Mouse (Mus musculus) embryonic facial prominence, embryonic 13.5 days (tissue): ENCODE results near the gene Fam102a. TPM values are rescaled to one million over a fixed set of nuclear protein-coding genes. Genes with fewer than 3 reads are reported as not detected.

ENCODE experiments used
- ATAC-seq: fragments of 200-750 bp; cut with Nextera tagmentation; 2 replicates; pipeline ENCODE4 v1.8.0; 2017; ENCODE audit warnings: low read depth; ENCODE audit not compliant: insufficient number of reproducible peaks, insufficient read depth, low FRiP score, low TSS enrichment
- H3K27ac ChIP-seq: fragments of 300-500 bp; sonication (generic); 2 replicates; pipeline ENCODE4 v1.5.1; 2015; ENCODE audit warnings: moderate library complexity, mild to moderate bottlenecking, inconsistent platforms
- H3K27me3 ChIP-seq: fragments of 300-500 bp; sonication (generic); 2 replicates; pipeline ENCODE4 v1.6.1; 2015; ENCODE audit warnings: mild to moderate bottlenecking, inconsistent platforms
- H3K36me3 ChIP-seq: fragments of 300-500 bp; sonication (generic); 2 replicates; pipeline ENCODE4 v1.6.1; 2015; ENCODE audit warnings: mild to moderate bottlenecking, inconsistent platforms
- H3K4me1 ChIP-seq: fragments of 300-500 bp; sonication (generic); 2 replicates; pipeline ENCODE4 v1.6.1; 2015; ENCODE audit warnings: inconsistent platforms
- H3K4me2 ChIP-seq: fragments of 300-500 bp; sonication (generic); 2 replicates; pipeline ENCODE4 v1.6.1; 2015; ENCODE audit warnings: moderate library complexity, mild to moderate bottlenecking, inconsistent platforms
- H3K4me3 ChIP-seq: fragments of 300-500 bp; sonication (generic); 2 replicates; pipeline ENCODE4 v1.5.1; 2015; ENCODE audit warnings: mild to moderate bottlenecking, inconsistent platforms
- H3K9ac ChIP-seq: fragments of 300-500 bp; sonication (generic); 2 replicates; pipeline ENCODE4 v1.6.1; 2015; ENCODE audit warnings: mild to moderate bottlenecking, inconsistent platforms
- H3K9me3 ChIP-seq: fragments of 300-500 bp; sonication (generic); 2 replicates; pipeline ENCODE4 v1.6.1; 2016; ENCODE audit warnings: inconsistent platforms
- WGBS: fragments of 180-500 bp; shearing (Covaris S2); methylation state at CpG from one replicate; pipeline ENCODE4 v1.1.7; 2015; ENCODE audit warnings: mixed read lengths; 5-methylcytosine and 5-hydroxymethylcytosine counted together
- polyA plus RNA-seq: library from polyadenylated mRNA; unstranded; fragments of >200 nt; fragmentation: Nextera tagmentation; extraction: Ambion mirVana; gene quantifications from 2 replicates; pipeline ENCODE4 v1.2.1, GENCODE M21; 2015

The Fam102a gene
- polyA plus RNA-seq, 1 experiment from 2014 or later = 15.5 TPM

DNA sequence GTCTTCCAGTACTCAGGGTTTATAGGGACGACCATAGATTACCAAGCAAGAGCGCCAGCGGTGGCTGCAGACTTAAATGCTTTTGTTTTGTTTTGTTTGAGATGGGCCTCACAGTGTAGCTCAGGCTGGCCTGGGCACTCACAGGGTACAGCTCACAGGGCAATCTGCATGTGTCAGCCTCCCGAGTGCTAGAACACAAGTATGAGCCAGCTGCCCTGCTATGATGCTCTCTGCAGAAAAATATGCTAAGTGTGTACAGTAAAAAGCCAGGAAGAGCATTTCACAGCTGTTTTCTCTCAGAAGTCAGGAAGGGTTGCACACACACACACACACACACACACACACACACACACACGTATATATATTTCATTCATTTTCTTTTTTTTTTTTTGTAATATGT, 34.7 kb upstream of the Fam102a start:
- Histone ChIP-seq H3K9me3 (peaks cover 7% of the 10 kb centered on the region), H3K27me3 (no peaks in the 10 kb centered on the region), H3K4me1 (no peaks in the 10 kb centered on the region), H3K27ac (no peak overlapping the region), H3K9ac (no peak overlapping the region), H3K4me2 (no peak overlapping the region), H3K4me3 (no peak overlapping the region), H3K36me3 (no peaks in the 10 kb centered on the region)
- WGBS = 76% methylated on average over 5 of the region's 5 CpGs
- ATAC-seq = no peak

DNA sequence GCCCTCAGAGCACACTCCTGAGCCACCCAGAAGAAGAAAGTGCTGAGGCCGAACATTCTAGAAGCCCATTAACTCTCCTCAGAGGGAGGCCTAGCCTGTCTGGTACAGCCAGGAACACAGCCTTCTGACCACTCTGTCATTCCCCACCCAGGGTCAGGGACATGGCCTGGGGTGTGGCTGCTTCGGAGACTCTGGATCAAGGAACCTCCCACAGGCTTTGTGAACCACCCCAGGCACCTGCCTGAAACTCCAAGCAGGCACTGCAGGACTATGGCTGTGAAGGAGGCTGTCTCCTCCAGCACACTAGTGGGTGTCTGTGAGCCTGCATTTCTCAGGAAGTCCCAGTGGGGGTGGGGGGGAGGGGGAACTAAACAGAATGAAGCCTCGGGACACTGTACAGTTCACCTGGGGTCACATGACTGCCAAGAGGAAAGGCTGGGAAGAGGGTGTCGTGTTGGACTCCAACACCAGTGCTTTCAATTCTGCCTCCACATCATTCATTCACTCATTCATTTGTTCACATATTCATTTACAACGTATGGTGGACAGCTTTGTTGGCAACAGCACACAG, 33.3 kb upstream of the Fam102a start:
- Histone ChIP-seq H3K4me1 (no peaks in the 10 kb centered on the region), H3K36me3 (no peaks in the 10 kb centered on the region), H3K4me2 (no peak overlapping the region), H3K9me3 (peaks cover 10% of the 10 kb centered on the region), H3K9ac (no peak overlapping the region), H3K27ac (no peak overlapping the region), H3K27me3 (no peaks in the 10 kb centered on the region), H3K4me3 (no peak overlapping the region)
- 63% methylated on average over 5 of the region's 5 CpGs for WGBS
- 0 out of 2 replicates have a peak, but pooled peaks have one; percentile 15 for ATAC-seq

DNA sequence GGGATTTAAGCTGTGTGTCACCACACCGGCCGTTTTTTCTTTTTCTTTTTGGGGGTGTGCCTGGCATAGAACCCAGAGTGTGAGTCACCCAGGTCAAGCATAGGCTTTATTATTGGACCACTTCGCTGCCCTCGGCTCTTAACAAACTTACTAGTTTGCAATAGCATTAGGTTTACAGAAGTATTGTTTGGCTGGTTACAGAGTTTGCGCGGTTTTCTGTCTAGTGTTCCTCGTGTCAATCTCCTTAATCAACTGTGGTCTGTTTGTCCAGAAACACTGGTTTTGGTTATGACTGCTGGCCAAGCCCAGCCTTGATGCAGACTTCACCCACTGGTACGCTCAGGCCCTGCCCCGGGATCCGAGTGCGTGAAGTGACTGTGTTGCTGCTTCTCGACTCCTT, 32.3 kb upstream of the Fam102a start:
- no peaks in the 10 kb centered on the region for H3K36me3 ChIP-seq
- no peaks in the 10 kb centered on the region for H3K27me3 ChIP-seq
- peaks cover 10% of the 10 kb centered on the region for H3K9me3 ChIP-seq
- no peak overlapping the region for H3K27ac ChIP-seq
- H3K9ac ChIP-seq = no peak overlapping the region
- H3K4me1 ChIP-seq = no peaks in the 10 kb centered on the region
- no peak for ATAC-seq
- H3K4me2 ChIP-seq = no peak overlapping the region
- 85% methylated on average over 12 of the region's 12 CpGs for WGBS
- no peak overlapping the region for H3K4me3 ChIP-seq

DNA sequence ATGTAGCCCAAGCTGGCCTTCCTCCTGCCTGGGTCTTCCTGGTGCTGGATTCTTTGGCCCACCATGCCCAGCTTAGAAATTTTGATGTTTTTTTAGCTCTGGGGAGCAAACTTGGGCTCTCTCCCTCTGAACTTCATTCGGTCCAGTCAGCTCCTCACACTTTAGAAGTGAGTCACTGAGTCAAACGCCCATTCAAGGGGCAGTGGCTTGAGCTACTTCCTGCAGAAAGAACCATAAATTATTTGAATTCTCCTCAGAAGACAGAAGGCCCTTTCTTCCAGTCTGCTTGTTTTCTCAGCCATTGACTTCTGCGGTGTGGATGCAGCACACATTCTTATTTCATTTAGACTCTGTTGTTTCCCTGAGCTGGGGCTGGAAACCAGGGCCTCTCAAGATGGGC, 31.5 kb upstream of the Fam102a start:
- Histone ChIP-seq H3K27ac (no peak overlapping the region), H3K27me3 (no peaks in the 10 kb centered on the region), H3K36me3 (no peaks in the 10 kb centered on the region), H3K4me3 (no peak overlapping the region), H3K9me3 (peaks cover 7% of the 10 kb centered on the region), H3K4me2 (no peak overlapping the region), H3K4me1 (no peaks in the 10 kb centered on the region), H3K9ac (no peak overlapping the region)
- no peak for ATAC-seq
- WGBS = 33% methylated on average over 3 of the region's 3 CpGs

DNA sequence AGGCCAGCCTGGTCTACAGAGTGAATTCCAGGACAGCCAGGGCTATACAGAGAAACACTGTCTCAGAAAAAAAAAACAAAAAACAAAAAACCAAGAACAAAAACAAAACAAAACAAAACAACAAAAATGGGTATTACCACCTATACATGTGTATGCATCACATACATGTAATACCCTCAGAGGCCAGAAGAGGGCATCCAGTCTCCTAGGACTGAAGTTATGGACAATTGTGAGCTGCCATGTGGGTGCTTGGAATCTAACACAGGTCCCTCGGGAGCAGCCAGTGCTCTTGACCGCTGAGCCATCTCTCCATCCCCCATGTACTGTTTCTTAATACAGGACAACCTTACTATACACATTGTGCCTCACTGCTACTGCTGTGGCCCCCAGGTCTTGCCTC, 29.6 kb upstream of the Fam102a start:
- Histone ChIP-seq H3K4me1 (peaks cover 13% of the 10 kb centered on the region), H3K27me3 (no peaks in the 10 kb centered on the region), H3K4me2 (no peak overlapping the region), H3K36me3 (no peaks in the 10 kb centered on the region), H3K9ac (no peak overlapping the region), H3K4me3 (no peak overlapping the region), H3K27ac (no peak overlapping the region), H3K9me3 (peaks cover 3% of the 10 kb centered on the region; the same call in 1 of the 2 replicates)
- ATAC-seq = no peak
- WGBS = 94% methylated on average over 2 of the region's 2 CpGs

DNA sequence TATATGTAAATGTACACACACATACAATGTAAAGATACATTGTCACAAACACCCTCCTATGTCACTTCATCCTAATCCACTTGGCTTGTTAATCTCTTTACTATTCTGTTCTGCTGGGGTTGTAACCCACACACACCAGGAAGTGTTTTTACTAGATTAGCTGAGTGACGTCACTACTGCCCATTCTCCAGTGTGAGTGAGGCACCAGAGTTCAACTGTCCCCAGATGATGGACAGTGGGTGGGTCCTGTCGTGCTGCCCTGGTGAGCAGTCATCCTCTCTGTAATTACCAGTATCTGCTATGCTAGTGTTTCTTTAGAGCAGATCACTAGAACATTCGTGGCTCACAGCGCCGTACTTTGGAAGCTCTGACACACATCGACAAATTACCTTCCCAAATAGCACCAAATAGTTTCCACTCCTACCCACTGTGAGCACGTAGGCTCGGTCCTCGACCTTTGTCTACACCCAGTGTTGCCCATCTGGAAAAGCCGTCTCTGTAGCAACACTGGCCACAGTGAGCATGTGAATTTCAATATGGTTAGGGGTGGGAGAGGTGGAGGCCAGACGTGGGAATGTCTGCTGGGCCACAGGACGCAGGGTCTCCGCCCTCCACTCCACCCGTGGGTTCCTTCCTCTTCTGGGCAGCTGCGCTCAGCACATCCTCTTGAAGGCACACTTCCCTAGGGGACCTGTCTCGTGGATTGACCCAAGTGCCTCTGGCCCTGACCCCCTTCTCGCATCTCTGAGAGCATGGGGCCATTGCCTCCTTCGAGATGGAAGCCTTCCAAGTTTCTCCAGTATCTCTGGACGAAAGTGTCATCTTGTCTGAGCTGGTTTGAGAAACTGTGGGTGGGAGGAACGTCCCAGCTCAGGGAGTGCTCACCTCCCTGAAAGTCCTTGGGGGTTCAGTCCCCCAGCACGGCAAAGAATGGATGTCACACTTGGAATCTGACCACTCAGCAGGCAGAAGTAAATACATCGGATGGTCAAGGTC, 28.2 kb upstream of the Fam102a start:
- Histone ChIP-seq H3K9me3 (peaks cover 3% of the 10 kb centered on the region; the same call in 1 of the 2 replicates), H3K4me2 (no peak overlapping the region), H3K36me3 (no peaks in the 10 kb centered on the region), H3K27ac (no peak overlapping the region), H3K9ac (no peak overlapping the region), H3K4me3 (no peak overlapping the region), H3K4me1 (peaks cover 13% of the 10 kb centered on the region), H3K27me3 (no peaks in the 10 kb centered on the region)
- no peak for ATAC-seq
- WGBS = 69% methylated on average over 22 of the region's 22 CpGs

DNA sequence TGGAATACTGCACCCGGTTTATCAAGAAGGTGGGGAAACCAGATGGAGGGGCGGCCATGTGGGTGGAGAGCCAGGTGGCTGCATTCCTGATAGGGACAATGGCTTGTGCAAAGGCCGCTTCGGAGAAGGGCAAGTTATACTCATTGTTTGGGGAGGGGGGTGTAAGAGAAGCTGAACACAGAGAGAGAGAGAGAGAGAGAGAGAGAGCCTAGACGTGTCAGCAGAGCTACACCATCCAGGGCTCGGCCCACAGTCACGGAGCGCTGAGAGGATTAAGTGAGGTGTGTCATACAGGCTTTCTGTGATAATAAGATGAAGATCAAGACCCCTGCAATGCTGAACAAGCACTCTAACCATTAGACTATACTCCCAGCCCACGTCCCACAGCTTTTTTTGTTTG, 27.2 kb upstream of the Fam102a start:
- Histone ChIP-seq H3K4me1 (peaks cover 13% of the 10 kb centered on the region), H3K4me2 (no peak overlapping the region), H3K27ac (no peak overlapping the region), H3K9me3 (peaks cover 3% of the 10 kb centered on the region; the same call in 1 of the 2 replicates), H3K27me3 (no peaks in the 10 kb centered on the region), H3K36me3 (no peaks in the 10 kb centered on the region), H3K4me3 (no peak overlapping the region), H3K9ac (no peak overlapping the region)
- ATAC-seq = no peak
- 64% methylated on average over 9 of the region's 9 CpGs for WGBS

DNA sequence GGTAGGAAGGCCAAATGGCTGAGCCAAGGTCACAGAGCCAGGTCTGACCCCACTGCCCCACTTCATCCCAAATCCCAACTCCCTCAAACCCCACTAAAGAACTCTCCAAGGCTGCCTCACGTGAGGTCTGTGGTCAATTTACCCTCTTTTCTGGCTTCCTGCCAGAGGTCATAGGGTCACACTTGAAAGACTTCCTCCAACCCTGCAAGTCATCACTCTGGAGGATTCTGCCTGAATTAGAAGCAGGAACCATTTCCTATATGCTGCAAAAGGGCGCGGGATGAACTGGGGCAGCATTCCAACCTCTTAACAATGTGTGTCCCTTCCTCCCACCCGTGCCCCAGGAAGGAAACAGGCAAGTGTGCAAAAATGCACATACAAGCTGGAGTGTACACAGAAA, 25.8 kb upstream of the Fam102a start:
- 10% methylated on average over 4 of the region's 4 CpGs for WGBS
- H3K4me1 ChIP-seq = peaks cover 14% of the 10 kb centered on the region
- no peaks in the 10 kb centered on the region for H3K36me3 ChIP-seq
- no peaks in the 10 kb centered on the region for H3K27me3 ChIP-seq
- peak overlapping the region; percentile 66 for H3K27ac ChIP-seq
- ATAC-seq = no peak
- H3K9ac ChIP-seq = no peak overlapping the region
- no peak overlapping the region for H3K4me2 ChIP-seq
- H3K9me3 ChIP-seq = peaks cover 3% of the 10 kb centered on the region; the same call in 1 of the 2 replicates
- no peak overlapping the region for H3K4me3 ChIP-seq

DNA sequence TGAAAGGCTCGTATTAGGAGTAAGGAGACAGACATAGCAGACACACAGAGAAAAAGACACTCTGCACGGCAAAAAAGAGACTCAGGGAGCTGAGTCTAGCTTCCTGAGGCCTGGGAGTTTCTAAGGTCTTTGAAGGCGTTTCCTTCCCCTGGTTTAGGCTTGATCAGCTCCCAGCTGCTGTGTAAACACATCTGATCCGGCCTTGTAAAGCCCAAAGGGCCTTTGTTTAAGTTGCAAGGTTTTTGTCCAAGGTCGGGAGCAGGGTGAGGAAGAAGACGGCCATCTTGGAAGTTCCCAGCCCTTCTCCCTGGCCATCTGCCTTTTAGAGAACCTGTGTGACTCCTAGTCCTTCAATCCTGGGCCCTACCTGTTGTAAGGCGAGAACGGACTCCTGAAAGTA, 25.2 kb upstream of the Fam102a start:
- no peaks in the 10 kb centered on the region for H3K36me3 ChIP-seq
- no peaks in the 10 kb centered on the region for H3K27me3 ChIP-seq
- 36% methylated on average over 8 of the region's 8 CpGs for WGBS
- 0 out of 2 replicates have a peak overlapping the region, but pooled peaks have one; percentile 22 for H3K9ac ChIP-seq
- H3K27ac ChIP-seq = peak overlapping the region; percentile 66
- H3K4me3 ChIP-seq = no peak overlapping the region
- H3K4me1 ChIP-seq = peaks cover 20% of the 10 kb centered on the region
- H3K4me2 ChIP-seq = no peak overlapping the region
- peaks cover 3% of the 10 kb centered on the region; the same call in 1 of the 2 replicates for H3K9me3 ChIP-seq
- ATAC-seq = no peak

DNA sequence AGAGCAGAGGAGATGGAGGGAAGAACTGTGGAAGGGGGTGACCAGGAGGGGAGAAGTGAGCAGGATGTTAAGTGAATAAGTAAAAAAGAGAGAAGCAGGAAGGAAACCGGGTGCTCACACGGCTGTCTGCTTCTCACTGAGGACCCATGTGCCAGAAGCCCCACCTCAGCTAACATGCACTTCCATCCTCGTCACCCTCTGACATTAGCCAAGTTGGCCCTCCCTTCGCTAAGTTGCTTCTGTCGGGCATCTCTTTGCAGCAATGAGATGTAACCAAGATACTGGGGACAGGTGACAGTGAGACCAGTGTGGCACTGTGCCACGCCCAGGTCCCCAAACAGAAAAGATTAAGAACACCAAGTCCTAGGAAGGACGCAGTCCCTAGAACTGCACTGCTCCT, 22.5 kb upstream of the Fam102a start:
- no peak overlapping the region for H3K27ac ChIP-seq

DNA sequence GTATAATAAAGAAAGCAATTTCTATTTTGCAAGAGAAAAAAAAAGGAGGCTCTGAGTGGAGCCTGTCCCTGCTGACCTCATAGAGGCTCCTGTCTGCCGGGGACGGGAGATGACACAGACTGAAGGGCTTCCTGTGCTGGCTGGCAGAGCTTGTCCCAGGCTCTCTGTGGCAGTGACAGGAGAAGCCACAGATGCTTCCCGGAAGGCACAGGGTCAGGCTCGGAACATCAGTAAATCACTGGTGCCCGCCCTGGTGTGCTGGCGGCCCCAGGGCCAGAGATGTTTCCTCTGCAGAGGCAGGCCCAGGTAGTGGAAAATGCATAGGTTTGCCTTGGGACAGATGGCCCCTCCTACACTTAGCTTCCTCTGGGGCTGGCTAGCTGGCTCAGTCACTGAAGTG, 20.8 kb upstream of the Fam102a start:
- H3K27ac ChIP-seq = no peak overlapping the region
- no peak for ATAC-seq
- H3K36me3 ChIP-seq = no peaks in the 10 kb centered on the region
- no peaks in the 10 kb centered on the region for H3K9me3 ChIP-seq
- no peaks in the 10 kb centered on the region for H3K27me3 ChIP-seq
- H3K4me1 ChIP-seq = peaks cover 17% of the 10 kb centered on the region
- WGBS = 19% methylated on average over 6 of the region's 6 CpGs
- H3K9ac ChIP-seq = no peak overlapping the region
- no peak overlapping the region for H3K4me3 ChIP-seq
- no peak overlapping the region for H3K4me2 ChIP-seq

More for the DNA sequence above, 22.5 kb upstream of the Fam102a start:
- 84% methylated on average over 7 of the region's 7 CpGs for WGBS
- Histone ChIP-seq H3K9ac (no peak overlapping the region), H3K27me3 (no peaks in the 10 kb centered on the region), H3K4me3 (no peak overlapping the region), H3K4me2 (no peak overlapping the region), H3K4me1 (peaks cover 21% of the 10 kb centered on the region), H3K9me3 (no peaks in the 10 kb centered on the region), H3K36me3 (no peaks in the 10 kb centered on the region)
- no peak for ATAC-seq
